Mouse (Mus musculus) neural tube, embryonic 12.5 days (tissue): ENCODE measurements around the gene Mbnl3. TPM values are rescaled to one million over a fixed set of nuclear protein-coding genes. Genes with fewer than 3 reads are reported as not detected.

Experiments
- ATAC-seq: fragments of 200-750 bp; cut with Nextera tagmentation; 2 replicates; pipeline ENCODE4 v1.8.0; 2017; ENCODE audit warnings: low read depth, mild to moderate bottlenecking, moderate TSS enrichment, moderate library complexity; ENCODE audit not compliant: low FRiP score
- H3K27ac ChIP-seq: fragments of 300-500 bp; sonication (generic); 2 replicates; pipeline ENCODE4 v1.5.1; 2016
- H3K27me3 ChIP-seq: fragments of 300-500 bp; sonication (generic); replicated peaks from 2 replicates; pipeline ENCODE4 v1.6.1; 2016; ENCODE audit warnings: mild to moderate bottlenecking
- H3K36me3 ChIP-seq: fragments of 300-500 bp; sonication (generic); 2 replicates; pipeline ENCODE4 v1.6.1; 2016; ENCODE audit warnings: mild to moderate bottlenecking
- H3K4me1 ChIP-seq: fragments of 300-500 bp; sonication (generic); 2 replicates; pipeline ENCODE4 v1.6.1; 2016
- H3K4me2 ChIP-seq: fragments of 300-500 bp; sonication (generic); replicated peaks from 2 replicates; pipeline ENCODE4 v1.6.1; 2016; ENCODE audit warnings: mild to moderate bottlenecking
- H3K4me3 ChIP-seq: fragments of 300-500 bp; sonication (generic); 2 replicates; pipeline ENCODE4 v1.5.1; 2016
- H3K9ac ChIP-seq: fragments of 300-500 bp; sonication (generic); 2 replicates; pipeline ENCODE4 v1.6.1; 2016; ENCODE audit warnings: mild to moderate bottlenecking
- H3K9me3 ChIP-seq: fragments of 300-500 bp; sonication (generic); 2 replicates; pipeline ENCODE4 v1.6.1; 2016; ENCODE audit warnings: mild to moderate bottlenecking
- WGBS: fragments of 180-500 bp; shearing (Covaris S2); methylation state at CpG from one replicate; pipeline ENCODE4 v1.1.7; 2016; 5-methylcytosine and 5-hydroxymethylcytosine counted together
- polyA plus RNA-seq: library from polyadenylated mRNA; unstranded; fragments of >200 nt; fragmentation: Nextera tagmentation; extraction: Ambion mirVana; gene quantifications from 2 replicates; pipeline ENCODE4 v1.2.1, GENCODE M21; 2016

The Mbnl3 gene
- 2.7 and 4.8 TPM in 2 replicates for polyA plus RNA-seq

GRCm38 (mm10) chrX:51206432-51206831 is at the start of gene Mbnl3:
Mbnl3 (minus strand) TSS chrX:51206532.
- Histone ChIP-seq H3K9ac (peak within 1 kb of the TSS; percentile 45; the same call in 1 of the 2 replicates), H3K27ac (no peak within 1 kb of the TSS), H3K4me1 (no peaks in the 10 kb centered on the region), H3K4me3 (peak within 1 kb of the TSS; percentile 52), H3K4me2 (peak within 1 kb of the TSS; percentile 76), H3K27me3 (0 out of 2 replicates have a peak, but pooled peaks cover 2% of the 10 kb centered on the region), H3K36me3 (no peaks in the 10 kb centered on the region), H3K9me3 (no peaks in the 10 kb centered on the region)
- 43% methylated on average over 11 of the region's 11 CpGs for WGBS
- no peak for ATAC-seq

- H3K9ac ChIP-seq: peak overlapping the region; percentile 45; the same call in 1 of the 2 replicates
- H3K4me2 ChIP-seq: peak overlapping the region; percentile 76
- peak; percentile 74 for ATAC-seq
- H3K4me3 ChIP-seq: peak overlapping the region; percentile 52
- no peak overlapping the region for H3K27ac ChIP-seq
- no peaks in the 10 kb centered on the region for H3K36me3 ChIP-seq
- H3K4me1 ChIP-seq: no peaks in the 10 kb centered on the region
- WGBS: 18% methylated on average over 74 of the region's 79 CpGs
- H3K9me3 ChIP-seq: no peaks in the 10 kb centered on the region
- 0 out of 2 replicates have a peak, but pooled peaks cover 2% of the 10 kb centered on the region for H3K27me3 ChIP-seq
Measured at GRCm38 (mm10) chrX:51205548-51206324, 596 bp downstream of the Mbnl3 start.

GRCm38 (mm10) chrX:51204626-51205547 is 1.4 kb downstream of the Mbnl3 start:
- Histone ChIP-seq H3K27ac (no peak overlapping the region), H3K4me3 (peak overlapping the region; percentile 52), H3K9ac (peak overlapping the region; percentile 45), H3K4me1 (no peaks in the 10 kb centered on the region), H3K27me3 (0 out of 2 replicates have a peak, but pooled peaks cover 2% of the 10 kb centered on the region), H3K36me3 (no peaks in the 10 kb centered on the region), H3K9me3 (no peaks in the 10 kb centered on the region), H3K4me2 (peak overlapping the region; percentile 76)
- 17% methylated on average over 49 of the region's 67 CpGs for WGBS
- peak; percentile 84 for ATAC-seq

- no peak for ATAC-seq
Measured at GRCm38 (mm10) chrX:51197012-51197411, 9.3 kb downstream of the Mbnl3 start.

GRCm38 (mm10) chrX:51171914-51172313 is 34.4 kb downstream of the Mbnl3 start:
- ATAC-seq: no peak
- Histone ChIP-seq H3K9me3 (no peaks in the 10 kb centered on the region), H3K9ac (no peak overlapping the region), H3K27me3 (no peaks in the 10 kb centered on the region), H3K36me3 (no peaks in the 10 kb centered on the region), H3K4me1 (no peaks in the 10 kb centered on the region), H3K27ac (no peak overlapping the region), H3K4me2 (no peak overlapping the region), H3K4me3 (no peak overlapping the region)
- WGBS: 35% methylated on average over 2 of the region's 2 CpGs

More at GRCm38 (mm10) chrX:51197012-51197411, 9.3 kb downstream of the Mbnl3 start:
- H3K4me3 ChIP-seq: no peak overlapping the region
- H3K27ac ChIP-seq: no peak overlapping the region
- H3K9me3 ChIP-seq: no peaks in the 10 kb centered on the region
- H3K4me1 ChIP-seq: no peaks in the 10 kb centered on the region
- no peaks in the 10 kb centered on the region for H3K36me3 ChIP-seq
- no peak overlapping the region for H3K4me2 ChIP-seq
- no peaks in the 10 kb centered on the region for H3K27me3 ChIP-seq
- H3K9ac ChIP-seq: no peak overlapping the region

GRCm38 (mm10) chrX:51171413-51171812 is 34.9 kb downstream of the Mbnl3 start:
- Histone ChIP-seq H3K9me3 (no peaks in the 10 kb centered on the region), H3K36me3 (no peaks in the 10 kb centered on the region), H3K27me3 (no peaks in the 10 kb centered on the region), H3K4me3 (no peak overlapping the region), H3K4me1 (no peaks in the 10 kb centered on the region), H3K27ac (no peak overlapping the region), H3K9ac (no peak overlapping the region), H3K4me2 (no peak overlapping the region)
- no peak for ATAC-seq
- 59% methylated on average over 6 of the region's 6 CpGs for WGBS

GRCm38 (mm10) chrX:51170404-51170803 is 35.9 kb downstream of the Mbnl3 start:
- Histone ChIP-seq H3K9me3 (no peaks in the 10 kb centered on the region), H3K4me3 (no peak overlapping the region), H3K27me3 (no peaks in the 10 kb centered on the region), H3K4me2 (no peak overlapping the region), H3K36me3 (no peaks in the 10 kb centered on the region), H3K9ac (no peak overlapping the region), H3K27ac (no peak overlapping the region), H3K4me1 (no peaks in the 10 kb centered on the region)
- no peak for ATAC-seq
- 93% methylated on average over 1 of the region's 1 CpGs for WGBS

- Histone ChIP-seq H3K27me3 (no peaks in the 10 kb centered on the region), H3K27ac (no peak overlapping the region), H3K9ac (no peak overlapping the region), H3K4me3 (no peak overlapping the region), H3K4me2 (no peak overlapping the region), H3K4me1 (no peaks in the 10 kb centered on the region), H3K9me3 (no peaks in the 10 kb centered on the region), H3K36me3 (no peaks in the 10 kb centered on the region)
- 53% methylated on average over 5 of the region's 5 CpGs for WGBS
- ATAC-seq: no peak; the same call in 1 of the 2 replicates
Measured at GRCm38 (mm10) chrX:51169476-51170045, 36.8 kb downstream of the Mbnl3 start.

- Histone ChIP-seq H3K9me3 (no peaks in the 10 kb centered on the region), H3K4me3 (no peak overlapping the region), H3K4me1 (no peaks in the 10 kb centered on the region), H3K9ac (no peak overlapping the region), H3K36me3 (no peaks in the 10 kb centered on the region), H3K27ac (no peak overlapping the region), H3K27me3 (no peaks in the 10 kb centered on the region), H3K4me2 (no peak overlapping the region)
- no peak for ATAC-seq
- 93% methylated on average over 3 of the region's 3 CpGs for WGBS
Measured at GRCm38 (mm10) chrX:51167976-51168375, 38.4 kb downstream of the Mbnl3 start.

GRCm38 (mm10) chrX:51164766-51165165 is 41.6 kb downstream of the Mbnl3 start:
- Histone ChIP-seq H3K4me1 (no peaks in the 10 kb centered on the region), H3K4me2 (no peak overlapping the region), H3K36me3 (no peaks in the 10 kb centered on the region), H3K27ac (no peak overlapping the region), H3K9me3 (no peaks in the 10 kb centered on the region), H3K9ac (no peak overlapping the region), H3K27me3 (no peaks in the 10 kb centered on the region), H3K4me3 (no peak overlapping the region)
- ATAC-seq: no peak
- 85% methylated on average over 5 of the region's 5 CpGs for WGBS

GRCm38 (mm10) chrX:51148436-51148835 is 57.9 kb downstream of the Mbnl3 start:
- no peak overlapping the region for H3K9ac ChIP-seq
- H3K4me2 ChIP-seq: no peak overlapping the region
- H3K27ac ChIP-seq: no peak overlapping the region
- no peak overlapping the region for H3K4me3 ChIP-seq
- no peaks in the 10 kb centered on the region for H3K9me3 ChIP-seq
- ATAC-seq: no peak
- 61% methylated on average over 4 of the region's 4 CpGs for WGBS
- H3K4me1 ChIP-seq: no peaks in the 10 kb centered on the region
- H3K36me3 ChIP-seq: no peaks in the 10 kb centered on the region
- no peaks in the 10 kb centered on the region for H3K27me3 ChIP-seq

- Histone ChIP-seq H3K27ac (no peak overlapping the region), H3K4me2 (no peak overlapping the region), H3K9me3 (no peaks in the 10 kb centered on the region), H3K4me1 (no peaks in the 10 kb centered on the region), H3K27me3 (no peaks in the 10 kb centered on the region), H3K4me3 (no peak overlapping the region), H3K36me3 (no peaks in the 10 kb centered on the region), H3K9ac (no peak overlapping the region)
- no peak for ATAC-seq
- 40% methylated on average over 4 of the region's 4 CpGs for WGBS
Measured at GRCm38 (mm10) chrX:51146351-51146750, 60.0 kb downstream of the Mbnl3 start.
